Mouse (Mus musculus): ENCODE measurements around the gene Gon7.

Gon7 gene

GRCm38 (mm10) chr12:102757689-102758402 is at the start of gene Gon7, which contains the start of the genes Gm28051 and Ubr7:
Gene Gon7 (minus strand): TSS chr12:102757803.
Gene Gm28051 (minus strand): TSS chr12:102757765.
Gene Ubr7 (plus strand): TSS chr12:102757967.
- DNase-seq, result peak; percentile 99

- DNase-seq, result no peak
Measured at GRCm38 (mm10) chr12:102799528-102799927, 41.9 kb upstream of the Gon7 start.

GRCm38 (mm10) chr12:102787927-102788326 is 30.3 kb upstream of the Gon7 start:
- DNase-seq, result no peak

GRCm38 (mm10) chr12:102785593-102785985 is 28.0 kb upstream of the Gon7 start:
- DNase-seq, result no peak

- peak; percentile 68 for DNase-seq
Measured at GRCm38 (mm10) chr12:102784899-102785592, 27.4 kb upstream of the Gon7 start.

GRCm38 (mm10) chr12:102782841-102783240 is 25.2 kb upstream of the Gon7 start:
- DNase-seq, result no peak

- peak; percentile 81 for DNase-seq
Measured at GRCm38 (mm10) chr12:102779452-102779851, 21.8 kb upstream of the Gon7 start.

- DNase-seq, result peak; percentile 64
Measured at GRCm38 (mm10) chr12:102778151-102778550, 20.5 kb upstream of the Gon7 start.

- DNase-seq, result peak; percentile 61
Measured at GRCm38 (mm10) chr12:102776035-102776434, 18.4 kb upstream of the Gon7 start.

GRCm38 (mm10) chr12:102772676-102773075 is 15.1 kb upstream of the Gon7 start:
- peak; percentile 55 for DNase-seq

GRCm38 (mm10) chr12:102771601-102772000 is 14.0 kb upstream of the Gon7 start:
- DNase-seq, result no peak

GRCm38 (mm10) chr12:102769000-102769399 is 11.4 kb upstream of the Gon7 start:
- no peak for DNase-seq

- DNase-seq, result peak; percentile 75
Measured at GRCm38 (mm10) chr12:102763696-102764095, 6.1 kb upstream of the Gon7 start.

GRCm38 (mm10) chr12:102761668-102762067 is 4.1 kb upstream of the Gon7 start:
- no peak for DNase-seq

GRCm38 (mm10) chr12:102758936-102759335 is 1.3 kb upstream of the Gon7 start:
- peak; percentile 89 for DNase-seq

- DNase-seq, result peak; percentile 89
Measured at GRCm38 (mm10) chr12:102758403-102758756, 777 bp upstream of the Gon7 start, which contains the start of gene Gm20604. Gene Gm20604 (minus strand): TSS chr12:102758672.

- DNase-seq, result peak; percentile 89
Measured at GRCm38 (mm10) chr12:102757055-102757688, 431 bp downstream of the Gon7 start.

- DNase-seq, result no peak
Measured at GRCm38 (mm10) chr12:102756304-102756703, 1.3 kb downstream of the Gon7 start.

- DNase-seq, result peak; percentile 55
Measured at GRCm38 (mm10) chr12:102748256-102748655, 9.3 kb downstream of the Gon7 start.

GRCm38 (mm10) chr12:102744839-102745238 is 12.8 kb downstream of the Gon7 start:
- peak; percentile 88 for DNase-seq

GRCm38 (mm10) chr12:102743589-102744574 is 13.7 kb downstream of the Gon7 start, which contains the start of the genes Moap1 and Tmem251:
Gene Moap1 (minus strand): TSS chr12:102743661.
Gene Tmem251 (plus strand): TSS chr12:102743762.
- DNase-seq, result peak; percentile 99

- no peak for DNase-seq
Measured at GRCm38 (mm10) chr12:102743036-102743588, 14.5 kb downstream of the Gon7 start.

Measured in heart, adult 11 months (tissue).